Mouse (Mus musculus) liver, embryonic 14.5 days (tissue): Measurements from ENCODE around the gene Ap3b2.

Source experiments
- CTCF ChIP-seq: IDR thresholded peaks from 2 replicates; pipeline ENCODE4 v1.5.1; 2016; ENCODE audit warnings: antibody characterized with exemption, low read depth, control low read depth
- EP300 ChIP-seq: IDR thresholded peaks from 2 replicates; pipeline ENCODE4 v1.6.1; 2016; ENCODE audit warnings: antibody characterized with exemption, low read depth

GRCm38 (mm10) chr7:81462815-81463214, 30.9 kb downstream of the Ap3b2 start:
- no peak for TF ChIP-seq EP300
- TF ChIP-seq CTCF, result no peak
